Mouse (Mus musculus) gonadal fat pad, adult 2 months (tissue): ENCODE results near the gene Stard3. TPM values are rescaled to one million over a fixed set of nuclear protein-coding genes. Genes with fewer than 3 reads are reported as not detected.
"Not testable (repeated sequence)": the region's sequence is repeated elsewhere in the genome, so short reads cannot be mapped to it uniquely, and the experiment has no call there.

Experiments
- DNase-seq: peaks from one replicate; pipeline ENCODE4 v3.0.0-alpha.2; 2012; ENCODE audit warnings: low read depth
- polyA plus RNA-seq: library from polyadenylated mRNA; depleted of rRNA; stranded (reverse); fragments of >200 nt; gene quantifications from 2 replicates; pipeline ENCODE4 v1.2.3, GENCODE M21; 2012

Gene Stard3
- polyA plus RNA-seq, 1 experiment: 80.9 TPM

GRCm38 (mm10) chr11:98374266-98374665, 16.1 kb downstream of the Stard3 start:
- no peak for DNase-seq

GRCm38 (mm10) chr11:98376756-98377155, 18.6 kb downstream of the Stard3 start:
- no peak for DNase-seq

GRCm38 (mm10) chr11:98377787-98378186, 19.6 kb downstream of the Stard3 start:
- DNase-seq: no peak

DNA sequence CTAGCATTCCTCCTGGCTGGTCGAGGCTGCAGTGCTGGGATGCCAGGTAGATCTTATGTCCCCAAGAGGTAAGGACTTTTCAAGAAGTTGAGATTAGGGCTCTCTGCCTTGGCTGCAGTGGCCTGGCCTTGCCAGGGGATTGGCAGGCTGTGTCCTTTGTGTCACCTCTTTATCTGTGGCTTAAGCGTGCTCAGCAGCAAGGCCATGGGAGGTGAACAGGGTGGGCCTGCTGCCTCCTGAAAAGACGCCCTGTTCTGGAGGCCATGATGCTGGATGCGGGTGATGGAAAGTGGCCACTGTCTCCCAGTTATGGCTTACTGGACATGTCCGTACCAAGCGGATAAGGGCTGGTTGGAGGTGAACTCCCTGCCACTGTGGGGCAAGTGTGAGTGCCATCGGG, 21.2 kb downstream of the Stard3 start:
- DNase-seq: no peak

GRCm38 (mm10) chr11:98380106-98380505, 21.9 kb downstream of the Stard3 start:
- DNase-seq: no peak

GRCm38 (mm10) chr11:98381651-98382050, 23.5 kb downstream of the Stard3 start:
- DNase-seq: no peak

DNA sequence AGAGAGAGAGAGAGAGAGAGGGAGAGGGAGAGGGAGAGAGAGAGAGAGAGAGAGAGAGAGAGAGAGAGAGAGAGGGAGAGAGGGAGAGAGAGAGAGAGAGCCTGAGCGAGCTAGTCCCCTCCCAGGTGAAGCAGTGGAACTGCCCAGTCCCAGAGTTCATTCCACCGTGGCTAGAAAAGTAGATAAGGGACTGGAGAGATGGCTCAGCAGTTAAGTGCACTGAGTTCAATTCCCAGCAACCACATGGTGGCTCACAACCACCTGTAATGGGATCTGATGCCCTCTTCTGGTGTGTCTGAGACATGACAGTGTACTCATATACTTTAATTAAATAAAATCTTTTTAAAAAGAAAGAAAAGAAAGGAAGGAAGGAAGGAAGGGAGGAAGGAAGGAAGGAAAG, 24.2 kb downstream of the Stard3 start:
- DNase-seq: not testable (repeated sequence)

DNA sequence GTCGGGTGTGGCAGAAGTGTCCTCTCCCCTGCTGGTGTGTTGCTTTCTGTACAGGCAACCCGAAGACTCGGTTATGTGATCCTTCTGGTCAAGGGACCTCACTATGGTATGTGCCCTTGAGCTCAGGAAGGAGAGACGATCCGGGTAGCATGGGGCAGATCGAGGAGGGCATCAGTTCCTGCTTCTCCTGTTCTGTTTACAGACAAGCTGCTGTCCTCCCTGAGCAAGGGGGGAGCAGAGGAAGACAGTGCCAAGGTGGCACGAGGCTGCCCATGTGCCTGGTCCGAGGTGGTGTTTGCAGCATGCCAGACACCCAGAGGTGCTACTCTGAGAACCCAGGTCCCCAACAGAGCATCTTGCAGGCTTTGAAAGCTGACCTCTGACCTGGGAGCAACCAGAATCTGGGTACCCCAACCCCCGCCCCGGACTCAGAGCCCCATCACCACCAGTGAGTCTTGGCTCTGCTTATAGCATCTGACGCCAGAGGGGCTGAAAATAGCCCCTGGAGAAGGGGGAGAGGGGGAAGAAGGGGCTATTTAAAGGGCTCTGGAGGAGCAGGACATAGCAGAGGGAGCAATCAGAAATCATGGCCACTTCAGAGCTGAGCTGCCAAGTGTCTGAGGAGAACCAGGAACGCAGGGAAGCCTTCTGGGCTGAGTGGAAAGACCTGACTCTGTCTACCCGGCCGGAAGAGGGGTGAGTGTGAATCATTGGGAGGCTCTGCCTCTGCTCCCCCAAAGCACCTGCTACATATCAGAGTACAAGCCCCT, 25.3 kb downstream of the Stard3 start, which contains the start of gene Tcap:
TSS of gene Tcap (plus strand) at position 551 of the 770 bp plus-strand sequence.
- DNase-seq: no peak

GRCm38 (mm10) chr11:98384216-98384615, 26.0 kb downstream of the Stard3 start:
- DNase-seq: no peak

- DNase-seq: no peak
These were observed 26.8 kb downstream of the Stard3 start for GRCm38 (mm10) chr11:98384721-98385637.

GRCm38 (mm10) chr11:98385638-98386585, 27.7 kb downstream of the Stard3 start, which contains the start of gene Pnmt:
Gene Pnmt (plus strand): TSS chr11:98386450.
- no peak for DNase-seq

GRCm38 (mm10) chr11:98386596-98386995, 28.4 kb downstream of the Stard3 start:
- DNase-seq: no peak

DNA sequence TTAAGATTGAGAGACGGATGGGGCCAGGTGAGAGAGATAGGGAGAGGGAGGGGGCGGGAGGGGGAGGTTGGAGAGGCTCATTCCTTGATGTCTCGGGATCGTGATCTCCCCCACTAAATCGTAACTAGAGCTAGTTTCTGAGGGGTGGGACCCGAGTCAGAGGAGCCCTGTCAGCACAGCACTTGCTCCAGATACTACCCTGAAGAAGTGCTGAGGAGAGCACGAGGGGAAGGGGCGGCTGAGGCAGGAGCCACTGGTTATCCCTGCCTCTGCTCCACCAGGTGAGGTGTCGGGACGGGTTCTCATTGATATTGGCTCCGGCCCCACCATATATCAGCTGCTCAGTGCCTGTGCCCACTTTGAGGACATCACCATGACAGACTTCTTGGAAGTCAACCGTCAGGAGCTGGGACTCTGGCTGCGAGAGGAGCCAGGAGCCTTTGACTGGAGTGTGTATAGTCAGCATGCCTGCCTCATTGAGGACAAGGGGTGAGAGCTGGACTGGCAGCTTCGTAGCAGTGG, 28.9 kb downstream of the Stard3 start:
- no peak for DNase-seq

- DNase-seq: no peak
These were observed 30.1 kb downstream of the Stard3 start for GRCm38 (mm10) chr11:98388282-98388681.

GRCm38 (mm10) chr11:98389221-98389780, 31.1 kb downstream of the Stard3 start:
- DNase-seq: no peak

DNA sequence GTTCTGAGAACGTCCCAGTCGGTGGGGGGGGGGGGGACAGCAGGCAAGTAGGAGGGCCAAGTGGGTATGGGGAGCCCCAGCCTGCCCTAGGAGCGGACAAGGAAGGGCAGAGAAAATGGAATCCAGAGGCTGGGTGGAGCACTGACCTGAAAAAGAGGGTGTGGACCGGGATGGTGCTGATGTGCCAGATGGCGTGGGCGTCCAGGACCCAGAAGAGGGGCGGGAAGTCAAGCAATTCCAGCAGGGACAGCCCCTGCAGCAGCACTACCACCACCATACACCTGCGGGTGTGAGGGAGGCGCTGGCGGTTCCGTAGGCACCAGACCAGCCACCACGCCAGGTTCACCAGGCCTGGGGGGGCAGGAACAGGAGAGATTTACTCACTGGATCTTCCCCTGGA, 32.0 kb downstream of the Stard3 start:
- DNase-seq: no peak

DNA sequence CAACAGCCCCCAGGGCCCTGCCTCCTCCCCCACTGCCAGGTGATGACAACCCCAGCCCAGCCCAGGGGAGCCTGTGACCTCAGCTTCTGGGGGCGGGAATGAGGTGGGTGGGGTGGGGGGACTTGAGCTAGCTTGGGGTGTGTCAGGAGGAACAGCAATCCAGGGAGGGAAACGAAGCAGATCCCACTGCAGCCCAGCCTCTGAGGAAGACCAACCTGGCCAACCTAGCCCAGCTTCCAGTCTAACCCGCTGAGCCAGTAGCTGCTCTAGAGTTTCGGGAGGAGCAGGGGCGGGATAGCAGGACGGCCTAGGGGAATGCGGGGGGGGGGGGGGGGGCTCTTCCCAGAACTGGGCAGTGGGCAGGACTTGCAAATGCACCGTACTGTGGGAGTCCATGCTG, 33.9 kb downstream of the Stard3 start:
- DNase-seq: no peak

DNA sequence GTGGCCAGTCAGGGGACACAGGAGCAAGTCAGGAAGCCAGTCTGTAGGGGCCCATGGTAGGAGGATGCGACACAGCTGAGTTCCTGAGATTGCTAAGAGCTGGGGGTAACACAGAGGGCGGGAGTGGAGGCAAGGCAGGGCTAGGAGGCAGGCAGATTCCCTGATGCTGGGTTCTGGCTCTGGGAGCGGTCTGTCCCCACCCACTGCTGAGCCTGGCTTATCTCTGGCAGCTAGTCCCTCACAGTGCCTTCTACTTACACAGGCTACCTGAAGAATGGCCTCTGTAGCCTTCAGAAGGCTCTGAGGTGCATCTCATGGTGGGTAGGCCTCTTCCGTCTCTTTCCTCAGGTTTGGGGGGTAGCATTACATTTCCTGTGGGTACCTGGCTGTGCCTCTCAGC, 34.5 kb downstream of the Stard3 start:
- DNase-seq: no peak

- no peak for DNase-seq
These were observed 35.1 kb downstream of the Stard3 start for GRCm38 (mm10) chr11:98393317-98393716.

DNA sequence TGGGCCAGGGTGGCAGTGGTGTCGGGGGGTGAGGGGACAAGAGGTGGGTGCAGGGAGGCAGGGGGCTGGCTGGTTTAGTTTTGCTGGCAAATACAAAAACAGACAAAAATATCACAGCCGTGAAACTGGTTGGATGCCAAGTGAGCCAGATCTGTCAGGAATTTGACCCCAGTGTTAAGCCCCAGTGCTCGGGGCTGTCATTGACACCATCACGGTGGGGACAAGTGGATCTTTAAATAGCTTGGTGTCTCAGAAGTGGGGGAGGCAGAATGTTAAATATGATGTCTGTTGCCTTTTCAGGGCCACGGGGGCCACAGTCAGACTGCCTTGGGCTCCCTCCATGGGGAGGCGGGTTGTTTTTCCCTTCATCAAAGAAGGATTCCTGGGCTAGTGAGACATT, 36.1 kb downstream of the Stard3 start:
- no peak for DNase-seq

DNA sequence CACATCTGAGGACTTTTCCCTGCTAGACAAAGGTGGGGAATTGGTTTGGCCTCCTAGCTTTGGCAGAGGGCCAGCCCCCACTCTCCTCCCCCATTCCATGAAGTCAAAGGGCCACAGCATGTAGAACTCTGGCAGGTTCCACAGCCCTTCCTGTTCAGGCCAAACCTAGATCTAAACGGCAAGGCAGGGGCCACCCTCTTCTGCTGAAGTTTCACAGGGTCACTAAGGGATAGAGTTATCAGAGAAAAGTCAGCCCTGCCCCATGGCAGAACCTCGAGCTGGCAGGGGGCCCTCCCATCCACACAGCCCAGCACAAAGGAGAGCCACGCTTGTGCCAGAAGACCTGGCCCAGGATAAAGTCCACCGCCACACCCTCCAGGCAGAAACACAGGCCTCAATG, 36.9 kb downstream of the Stard3 start:
- DNase-seq: no peak
